Mouse (Mus musculus): ENCODE results near the gene Rassf7. TPM values are rescaled to one million over a fixed set of nuclear protein-coding genes. Genes with fewer than 3 reads are reported as not detected.

Rassf7 gene
- polyA plus RNA-seq, 1 experiment from 2014 or later, result 41.4 TPM

GRCm38 (mm10) chr7:141206182-141206937 is 9.3 kb upstream of the Rassf7 start:
- DNase-seq (ENCODE audit: low spot score), result no peak
- Histone ChIP-seq H3K4me1 (peaks cover 12% of the 10 kb centered on the region; the same call in 1 of the 2 replicates), H3K4me3 (no peak overlapping the region), H3K36me3 (no peaks in the 10 kb centered on the region), H3K27me3 (ENCODE audit: insufficient read depth, poor library complexity, severe bottlenecking) (peaks cover 13% of the 10 kb centered on the region; the same call in 1 of the 2 replicates), H3K9me3 (no peaks in the 10 kb centered on the region), H3K27ac (peak overlapping the region; percentile 52)
- WGBS, result 86% methylated on average over 18 of the region's 18 CpGs

DNA sequence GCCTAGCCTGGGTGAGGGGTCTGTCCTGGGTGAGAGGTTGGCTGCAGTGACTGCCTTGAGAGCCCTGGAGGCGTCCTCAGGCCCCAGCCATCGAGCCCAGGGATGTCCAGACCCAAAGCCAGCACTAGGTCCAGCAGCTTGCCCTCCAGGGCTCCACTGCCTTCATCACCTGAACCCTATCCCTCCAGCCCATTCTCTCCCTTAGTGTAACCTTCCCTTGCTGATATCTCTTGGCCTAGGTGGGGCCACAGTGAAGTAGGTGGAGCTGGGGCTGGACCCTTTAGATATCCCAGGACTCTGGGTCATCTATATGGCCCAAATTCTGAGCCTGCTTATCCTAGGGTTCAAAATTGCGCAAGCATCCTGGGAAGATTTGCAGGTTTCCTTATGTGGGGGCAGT is 6.1 kb upstream of the Rassf7 start:
- peaks cover 16% of the 10 kb centered on the region; the same call in 1 of the 2 replicates for H3K27me3 ChIP-seq (ENCODE audit: insufficient read depth, poor library complexity, severe bottlenecking)
- no peak for DNase-seq (ENCODE audit: low spot score)
- H3K9me3 ChIP-seq, result no peaks in the 10 kb centered on the region
- peaks cover 22% of the 10 kb centered on the region for H3K4me1 ChIP-seq
- no peaks in the 10 kb centered on the region for H3K36me3 ChIP-seq
- peak overlapping the region; percentile 31; the same call in 1 of the 2 replicates for H3K27ac ChIP-seq
- H3K4me3 ChIP-seq, result no peak overlapping the region
- WGBS, result 61% methylated on average over 3 of the region's 3 CpGs

DNA sequence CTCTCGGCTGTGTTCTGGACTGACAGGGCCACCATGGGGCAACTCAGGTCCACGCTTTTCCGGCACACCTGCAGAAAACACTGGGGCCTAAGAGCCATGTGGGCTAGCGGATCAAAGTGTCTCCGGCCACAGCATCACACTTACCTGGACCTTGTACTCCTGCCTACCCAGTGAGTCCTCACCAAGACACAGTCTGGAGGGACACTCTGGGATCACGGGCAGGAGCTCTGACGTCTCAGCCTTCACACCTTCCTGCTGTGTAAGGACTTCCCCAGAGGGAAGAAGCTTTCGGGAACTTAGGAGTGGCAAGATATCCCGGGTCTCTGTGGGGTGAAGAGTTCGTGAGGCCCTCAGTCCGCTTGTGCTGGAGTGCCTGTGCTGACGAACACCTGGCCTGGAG is 5.5 kb upstream of the Rassf7 start:
- Histone ChIP-seq H3K36me3 (no peaks in the 10 kb centered on the region), H3K4me3 (no peak overlapping the region), H3K9me3 (no peaks in the 10 kb centered on the region), H3K27me3 (ENCODE audit: insufficient read depth, poor library complexity, severe bottlenecking) (peaks cover 16% of the 10 kb centered on the region; the same call in 1 of the 2 replicates), H3K4me1 (peaks cover 25% of the 10 kb centered on the region), H3K27ac (peak overlapping the region; percentile 24)
- no peak for DNase-seq (ENCODE audit: low spot score)
- 64% methylated on average over 12 of the region's 12 CpGs for WGBS

- Histone ChIP-seq H3K27me3 (ENCODE audit: insufficient read depth, poor library complexity, severe bottlenecking) (peaks cover 16% of the 10 kb centered on the region; the same call in 1 of the 2 replicates), H3K27ac (peak overlapping the region; percentile 24), H3K9me3 (no peaks in the 10 kb centered on the region), H3K4me3 (no peak overlapping the region), H3K4me1 (peaks cover 27% of the 10 kb centered on the region), H3K36me3 (no peaks in the 10 kb centered on the region)
- no peak for DNase-seq (ENCODE audit: low spot score)
- WGBS, result 82% methylated on average over 14 of the region's 14 CpGs
These were observed 5.0 kb upstream of the Rassf7 start for GRCm38 (mm10) chr7:141210606-141211131.

DNA sequence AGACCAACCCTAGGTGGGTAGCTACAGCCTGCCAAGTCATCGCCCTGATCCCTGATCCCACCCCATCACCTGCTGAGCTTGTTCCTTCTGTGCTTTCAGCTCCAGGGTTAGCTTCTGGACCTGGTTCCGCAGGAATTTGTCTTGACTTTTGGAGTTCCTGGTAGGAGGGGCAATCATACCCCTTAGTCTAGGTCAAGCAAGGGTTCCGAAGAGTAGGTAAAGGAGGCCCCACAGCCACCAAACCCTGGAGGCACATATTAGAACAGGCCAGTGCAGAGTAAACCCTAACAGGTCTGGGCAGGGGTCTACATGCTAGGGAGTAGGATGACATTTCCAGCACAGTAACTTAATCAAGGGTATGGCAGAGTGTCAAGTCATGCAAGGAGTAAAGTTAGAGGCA is 2.5 kb upstream of the Rassf7 start:
- no peak overlapping the region; the same call in 1 of the 2 replicates for H3K27ac ChIP-seq

GRCm38 (mm10) chr7:141213605-141214235 is 1.9 kb upstream of the Rassf7 start, which contains the start of gene Lmntd2:
Lmntd2 (minus strand) TSS chr7:141214080.
- Histone ChIP-seq H3K4me1 (peaks cover 44% of the 10 kb centered on the region), H3K9me3 (no peaks in the 10 kb centered on the region), H3K27ac (peak within 1 kb of the TSS; percentile 80), H3K36me3 (peaks cover 13% of the 10 kb centered on the region), H3K4me3 (peak within 1 kb of the TSS; percentile 75), H3K27me3 (ENCODE audit: insufficient read depth, poor library complexity, severe bottlenecking) (peaks cover 8% of the 10 kb centered on the region; the same call in 1 of the 2 replicates)
- no peak for DNase-seq (ENCODE audit: low spot score)
- 91% methylated on average over 11 of the region's 11 CpGs for WGBS

More for the DNA sequence above, 2.5 kb upstream of the Rassf7 start:
- Histone ChIP-seq H3K9me3 (no peaks in the 10 kb centered on the region), H3K4me1 (peaks cover 44% of the 10 kb centered on the region), H3K4me3 (no peak overlapping the region), H3K36me3 (peaks cover 11% of the 10 kb centered on the region), H3K27me3 (ENCODE audit: insufficient read depth, poor library complexity, severe bottlenecking) (peaks cover 10% of the 10 kb centered on the region; the same call in 1 of the 2 replicates)
- no peak for DNase-seq (ENCODE audit: low spot score)
- 76% methylated on average over 3 of the region's 3 CpGs for WGBS

- Histone ChIP-seq H3K36me3 (peaks cover 19% of the 10 kb centered on the region), H3K27me3 (ENCODE audit: insufficient read depth, poor library complexity, severe bottlenecking) (peaks cover 8% of the 10 kb centered on the region; the same call in 1 of the 2 replicates), H3K9me3 (no peaks in the 10 kb centered on the region), H3K27ac (0 out of 2 replicates have a peak overlapping the region, but pooled peaks have one; percentile 48), H3K4me1 (peaks cover 45% of the 10 kb centered on the region), H3K4me3 (no peak overlapping the region)
- peak; percentile 69 for DNase-seq (ENCODE audit: low spot score)
- WGBS, result 83% methylated on average over 3 of the region's 3 CpGs
These were observed 1.4 kb upstream of the Rassf7 start for GRCm38 (mm10) chr7:141214310-141214709.

GRCm38 (mm10) chr7:141215880-141216733 is 447 bp downstream of the Rassf7 start:
- peak; percentile 89 for DNase-seq (ENCODE audit: low spot score)
- H3K4me1 ChIP-seq, result peaks cover 56% of the 10 kb centered on the region
- WGBS, result 2% methylated on average over 42 of the region's 42 CpGs

GRCm38 (mm10) chr7:141216894-141217293 is 1.2 kb downstream of the Rassf7 start:
- H3K9me3 ChIP-seq, result no peaks in the 10 kb centered on the region
- no peak for DNase-seq (ENCODE audit: low spot score)
- H3K36me3 ChIP-seq, result peaks cover 24% of the 10 kb centered on the region
- WGBS, result 85% methylated on average over 11 of the region's 11 CpGs
- peak overlapping the region; percentile 80 for H3K27ac ChIP-seq
- peak overlapping the region; percentile 75 for H3K4me3 ChIP-seq
- H3K4me1 ChIP-seq, result peaks cover 61% of the 10 kb centered on the region
- H3K27me3 ChIP-seq (ENCODE audit: insufficient read depth, poor library complexity, severe bottlenecking), result 0 out of 2 replicates have a peak, but pooled peaks cover 3% of the 10 kb centered on the region

More at GRCm38 (mm10) chr7:141215880-141216733, 447 bp downstream of the Rassf7 start:
- Histone ChIP-seq H3K36me3 (peaks cover 24% of the 10 kb centered on the region), H3K4me3 (peak overlapping the region; percentile 75), H3K9me3 (no peaks in the 10 kb centered on the region), H3K27ac (peak overlapping the region; percentile 80), H3K27me3 (ENCODE audit: insufficient read depth, poor library complexity, severe bottlenecking) (peaks cover 3% of the 10 kb centered on the region; the same call in 1 of the 2 replicates)

GRCm38 (mm10) chr7:141217343-141218013 is 1.8 kb downstream of the Rassf7 start:
- 89% methylated on average over 17 of the region's 17 CpGs for WGBS
- H3K27ac ChIP-seq, result 0 out of 2 replicates have a peak overlapping the region, but pooled peaks have one; percentile 12

DNA sequence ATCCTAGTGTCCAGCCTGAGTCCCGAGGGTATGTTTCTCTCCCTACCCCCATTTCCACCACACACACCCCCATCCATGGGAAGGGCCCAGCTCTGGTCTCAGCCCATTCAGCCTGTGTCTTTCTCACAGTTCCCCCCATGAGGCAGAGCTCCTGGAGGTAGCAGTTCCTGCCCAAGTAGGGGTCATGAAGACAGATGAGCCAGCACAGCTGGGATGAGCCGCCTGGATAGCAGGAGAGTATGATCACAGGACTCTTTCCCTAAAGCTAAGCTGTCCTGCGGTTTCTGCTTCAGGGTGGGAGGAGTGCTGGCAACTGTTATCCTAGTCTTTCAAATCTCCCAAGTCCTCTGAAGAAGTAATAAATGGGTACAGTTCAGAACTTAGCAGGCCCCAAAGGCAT is 2.5 kb downstream of the Rassf7 start:
- H3K27ac ChIP-seq, result 0 out of 2 replicates have a peak overlapping the region, but pooled peaks have one; percentile 12
- no peak for DNase-seq (ENCODE audit: low spot score)
- H3K27me3 ChIP-seq (ENCODE audit: insufficient read depth, poor library complexity, severe bottlenecking), result 0 out of 2 replicates have a peak, but pooled peaks cover 3% of the 10 kb centered on the region
- no peak overlapping the region for H3K4me3 ChIP-seq
- WGBS, result 82% methylated on average over 3 of the region's 3 CpGs
- H3K36me3 ChIP-seq, result peaks cover 24% of the 10 kb centered on the region
- no peaks in the 10 kb centered on the region for H3K9me3 ChIP-seq
- peaks cover 71% of the 10 kb centered on the region for H3K4me1 ChIP-seq

More at GRCm38 (mm10) chr7:141217343-141218013, 1.8 kb downstream of the Rassf7 start:
- no peak for DNase-seq (ENCODE audit: low spot score)
- Histone ChIP-seq H3K4me3 (peak overlapping the region; percentile 75; the same call in 1 of the 2 replicates), H3K36me3 (peaks cover 24% of the 10 kb centered on the region), H3K27me3 (ENCODE audit: insufficient read depth, poor library complexity, severe bottlenecking) (0 out of 2 replicates have a peak, but pooled peaks cover 3% of the 10 kb centered on the region), H3K4me1 (peaks cover 67% of the 10 kb centered on the region), H3K9me3 (no peaks in the 10 kb centered on the region)

Measured in heart, embryonic 10.5 days (tissue).